Mouse (Mus musculus) CD8-positive naive resting alpha-beta T cell, adult 57 days (primary cell): ENCODE measurements around the gene Gm6096. TPM values are rescaled to one million over a fixed set of nuclear protein-coding genes. Genes with fewer than 3 reads are reported as not detected.

Experiments
- total RNA-seq: library from RNA; stranded (reverse); gene quantifications from one replicate; pipeline ENCODE4 v1.2.4, GENCODE M21; 2023

The Gm6096 gene
- not detected for total RNA-seq

DNA sequence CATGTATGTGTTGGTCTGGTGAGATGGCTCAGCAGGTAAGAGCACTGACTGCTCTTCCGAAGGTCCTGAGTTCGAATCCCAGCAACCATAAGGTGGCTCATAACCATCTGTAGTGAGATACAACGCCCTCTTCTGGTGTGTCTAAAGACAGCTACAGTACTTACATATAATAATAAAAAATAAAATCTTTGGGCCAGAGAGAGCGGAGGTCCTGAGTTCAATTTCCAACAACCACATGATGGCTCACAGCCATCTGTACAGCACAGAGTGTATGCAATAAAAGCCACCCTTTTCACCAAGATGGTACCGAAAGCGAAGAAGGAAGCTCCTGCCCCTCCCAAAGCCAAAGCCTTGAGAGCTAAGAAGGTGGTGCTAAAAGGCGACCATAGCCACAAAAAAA lies at the start of gene Gm6096:
Gm6096 (plus strand) TSS at position 301 of the 400 bp plus-strand sequence.

GRCm38 (mm10) chr7:34230116-34230515 lies 20.7 kb upstream of the Gm6096 start, which contains the start of gene Gpi1:
Gene Gpi1 (minus strand): TSS chr7:34230336.

Other genes with a start within 250 kb of the Gm6096 start
- not detected for gene Scgb2b27, start 237.1 kb upstream of the Gm6096 start, total RNA-seq
- gene Scgb1b27, start 229.6 kb upstream of the Gm6096 start, total RNA-seq: not detected
- not detected for gene Scgb1b30, start 155.6 kb upstream of the Gm6096 start, total RNA-seq
- not detected for gene Wtip, start 117.8 kb upstream of the Gm6096 start, total RNA-seq
- gene Uba2, start 81.4 kb upstream of the Gm6096 start, total RNA-seq: 73.3 TPM
- 34.2 TPM for gene Pdcd2l, start 54.4 kb upstream of the Gm6096 start, total RNA-seq
- gene Gpi1, start 20.7 kb upstream of the Gm6096 start, total RNA-seq: 247 TPM
- gene 4931406P16Rik, start 62.5 kb downstream of the Gm6096 start, total RNA-seq: 49.1 TPM
- 159 TPM for gene Lsm14a, start 142.3 kb downstream of the Gm6096 start, total RNA-seq